14 mouse cellular contexts compared by ENCODE assay signal in the genomic region with DNA sequence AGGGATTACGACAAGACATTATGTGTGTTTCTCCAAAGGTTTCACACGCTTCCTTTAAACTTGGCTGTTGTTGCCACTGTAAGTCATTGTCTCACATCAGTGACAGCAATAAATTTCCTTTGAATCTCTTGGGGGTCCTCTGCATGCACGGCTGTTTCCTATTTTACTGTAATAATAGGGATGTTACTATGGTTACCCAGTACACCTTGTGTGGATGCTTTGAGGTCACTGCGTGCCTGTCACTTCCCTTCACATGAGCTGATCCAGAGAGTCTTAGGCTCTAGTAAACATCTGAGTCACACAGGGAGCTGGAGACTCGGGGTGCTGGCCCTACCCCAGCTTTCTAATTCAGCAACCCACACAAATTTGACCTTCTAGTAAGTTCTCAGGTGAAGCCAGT.
DNase-seq lines count a peak whose midpoint lies in the region; ATAC-seq and TF ChIP-seq lines count a peak whose summit lies in the region.
"Had no signal": no experiment of that assay in that cellular context is flagged by ENCODE, and none has a peak within 500 bp of the region (broad histone marks: within the 10 kb centered on the region; RNA-seq: fewer than 3 reads in every experiment).

No protein-coding gene starts in this region.

- no peak overlapping the region for H3K4me2 ChIP-seq in midbrain, embryonic 16.5 days (ENCODE audit: low read length)
- H3K4me2 ChIP-seq: lung, embryonic 15.5 days; midbrain, embryonic 12.5 days had no signal

- peaks cover 12% of the 10 kb centered on the region for H3K36me3 ChIP-seq in heart, adult 2 months (ENCODE audit: control insufficient read depth, insufficient read depth, low read length)
- H3K36me3 ChIP-seq in midbrain, embryonic 16.5 days (ENCODE audit: control insufficient read depth, insufficient read depth, low read length), result no peaks in the 10 kb centered on the region
- H3K36me3 ChIP-seq: midbrain, embryonic 12.5 days had no signal

- WGBS in heart, adult 2 months, result 39% methylated on average over 5 of the region's 5 CpGs
- WGBS in midbrain, embryonic 16.5 days, result 30% methylated on average over 5 of the region's 5 CpGs

- H3K27ac ChIP-seq in heart, adult 2 months, result peak overlapping the region; percentile 32
- peak overlapping the region; percentile 57; the same call in 1 of the 2 replicates for H3K27ac ChIP-seq in layer of hippocampus, adult 2 months
- peak overlapping the region; percentile 70; the same call in 1 of the 2 replicates for H3K27ac ChIP-seq in midbrain, embryonic 16.5 days (ENCODE audit: low read length)
- H3K27ac ChIP-seq: midbrain, embryonic 12.5 days had no signal

- peaks cover 17% of the 10 kb centered on the region for H3K4me1 ChIP-seq in heart, adult 2 months (ENCODE audit: control insufficient read depth, insufficient read depth, low read length)
- peaks cover 6% of the 10 kb centered on the region for H3K4me1 ChIP-seq in midbrain, embryonic 16.5 days (ENCODE audit: control insufficient read depth, insufficient read depth, low read length)

- no peak for TF ChIP-seq EP300 in heart, adult 2 months (IDR thresholded peaks at IDR 0.05; ENCODE audit: insufficient read depth, low read depth, low read length)

- DNase-seq in heart, adult 2 months, result no peak
- DNase-seq in heart, postnatal 4 days, result no peak
- no peak for DNase-seq in layer of hippocampus, adult 2 months (ENCODE audit: low spot score in 2 of 2)
- DNase-seq in layer of hippocampus, adult 8-10 months (ENCODE audit: low spot score in 2 of 2), result no peak
- DNase-seq in forelimb bud, embryonic 11.5 days (ENCODE audit: low read depth, low spot score), result peak; percentile 31
- no peak for DNase-seq in lung, adult 18-20 months
- DNase-seq: cerebellum, adult 11 months; gastrocnemius, postnatal 14 days; kidney, postnatal 36 days; liver; thymus, postnatal 25 days had no signal

- no peaks in the 10 kb centered on the region for H3K79me2 ChIP-seq in heart, adult 2 months (replicated peaks; ENCODE audit: control insufficient read depth, insufficient read depth, low read length)

- peak; percentile 77 for ATAC-seq in midbrain, embryonic 16.5 days

- intact Hi-C loops in heart, adult 2 months (cut with DNase I), result loop anchor here (5.0 kb wide), 1 partner anchor 36 kb away; no protein-coding TSS in a partner anchor

- no peak for TF ChIP-seq CTCF in heart, adult 2 months (IDR thresholded peaks at IDR 0.05)
- TF ChIP-seq CTCF in layer of hippocampus, adult 2 months (conservative IDR thresholded peaks at IDR 0.05), result no peak

- no peaks in the 10 kb centered on the region for H3K27me3 ChIP-seq in heart, adult 2 months (ENCODE audit: control insufficient read depth, insufficient read depth, low read length)
- no peaks in the 10 kb centered on the region for H3K27me3 ChIP-seq in midbrain, embryonic 16.5 days (ENCODE audit: control insufficient read depth, insufficient read depth, low read depth, low read length)
- H3K27me3 ChIP-seq: lung, embryonic 15.5 days; midbrain, embryonic 12.5 days had no signal

- H3K9me3 ChIP-seq in midbrain, embryonic 16.5 days (replicated peaks; ENCODE audit: control insufficient read depth, low read length, poor library complexity, severe bottlenecking), result no peaks in the 10 kb centered on the region
- H3K9me3 ChIP-seq: lung, embryonic 15.5 days; midbrain, embryonic 12.5 days had no signal

- H3K4me3 ChIP-seq in heart, adult 2 months, result no peak overlapping the region
- no peak overlapping the region for H3K4me3 ChIP-seq in layer of hippocampus, adult 2 months
- no peak overlapping the region for H3K4me3 ChIP-seq in midbrain, embryonic 16.5 days (ENCODE audit: low read depth, low read length)
- H3K4me3 ChIP-seq: lung, embryonic 15.5 days; midbrain, embryonic 12.5 days had no signal

- TF ChIP-seq POLR2A in heart, adult 2 months (IDR thresholded peaks at IDR 0.05; ENCODE audit: insufficient read depth, low read depth, low read length), result no peak

- H3K9ac ChIP-seq in heart, adult 2 months (ENCODE audit: low read depth, low read length), result no peak overlapping the region
- no peak overlapping the region for H3K9ac ChIP-seq in midbrain, embryonic 16.5 days (ENCODE audit: low read depth, low read length)
- H3K9ac ChIP-seq: lung, embryonic 15.5 days; midbrain, embryonic 12.5 days had no signal
